23 mouse cellular contexts compared by ENCODE assay signal in genomic region chr8:117683925-117684472, GRCm38 (mm10). TPM values are rescaled to one million over a fixed set of nuclear protein-coding genes. Genes with fewer than 3 reads are reported as not detected.
DNase-seq lines count a peak whose midpoint lies in the region; ATAC-seq and TF ChIP-seq lines count a peak whose summit lies in the region.
"Had no signal": no experiment of that assay in that cellular context is flagged by ENCODE, and none has a peak within 500 bp of the region (broad histone marks: within the 10 kb centered on the region; RNA-seq: fewer than 3 reads in every experiment).

No protein-coding gene starts in this region.

- no peaks in the 10 kb centered on the region for H3K36me3 ChIP-seq in kidney, embryonic 14.5 days (ENCODE audit: control insufficient read depth, insufficient read depth, low read length)
- H3K36me3 ChIP-seq in C2C12 (ENCODE audit: control insufficient read depth, insufficient read depth) = no peaks in the 10 kb centered on the region
- no peaks in the 10 kb centered on the region for H3K36me3 ChIP-seq in intestine, embryonic 16.5 days (ENCODE audit: control insufficient read depth, insufficient read depth, low read length)
- H3K36me3 ChIP-seq: heart, embryonic 10.5 days; hindbrain, embryonic 13.5 days; midbrain, embryonic 13.5 days had no signal

- no peak for ATAC-seq in kidney, embryonic 14.5 days (ENCODE audit: low FRiP score, low TSS enrichment)
- ATAC-seq in intestine, embryonic 16.5 days = peak; percentile 81
- ATAC-seq in megakaryocyte progenitor cell, adult 5-6 weeks (replicated peaks; ENCODE audit: poor library complexity) = peak; percentile 88
- ATAC-seq: activated CD4-positive, CD25-positive, alpha-beta regulatory T cell, adult 4 months; forebrain, embryonic 14.5 days; midbrain, embryonic 13.5 days; Patski had no signal

- H3K4me1 ChIP-seq in kidney, embryonic 14.5 days (ENCODE audit: control insufficient read depth, insufficient read depth, low read length) = peaks cover 7% of the 10 kb centered on the region; the same call in 1 of the 2 replicates
- no peaks in the 10 kb centered on the region; the same call in 1 of the 2 replicates for H3K4me1 ChIP-seq in intestine, embryonic 16.5 days (ENCODE audit: control insufficient read depth, insufficient read depth, low read length)
- H3K4me1 ChIP-seq: heart, embryonic 10.5 days; hindbrain, embryonic 13.5 days; midbrain, embryonic 13.5 days had no signal

- 33% methylated on average over 10 of the region's 10 CpGs for WGBS in kidney, embryonic 14.5 days
- 44% methylated on average over 10 of the region's 10 CpGs for WGBS in intestine, embryonic 16.5 days

- no peak overlapping the region for H3K4me3 ChIP-seq in kidney, embryonic 14.5 days (ENCODE audit: low read length)
- H3K4me3 ChIP-seq in C2C12 (ENCODE audit: insufficient read depth, poor library complexity, severe bottlenecking) = no peak overlapping the region
- H3K4me3 ChIP-seq in intestine, embryonic 16.5 days (ENCODE audit: low read length) = no peak overlapping the region
- H3K4me3 ChIP-seq: heart, embryonic 10.5 days; hindbrain, embryonic 13.5 days; midbrain, embryonic 13.5 days had no signal

- no peak overlapping the region for H3ac ChIP-seq in C2C12 (ENCODE audit: control insufficient read depth, insufficient read length, low read depth)

- no peak for DNase-seq in kidney, adult 18-20 months
- DNase-seq in cerebellum, postnatal 25 days = no peak
- no peak for DNase-seq in layer of hippocampus, postnatal 14 days (ENCODE audit: low spot score in 2 of 2)
- DNase-seq in heart, postnatal 4 days = no peak
- DNase-seq: adrenal gland, postnatal 14 days; cerebellum, adult 9-10 months; gastrocnemius, postnatal 25 days; heart, postnatal 10 days; kidney, adult 11 months; lung, adult 18-20 months; lung, postnatal 4 days; spleen, adult 18-20 months; thymus, postnatal 36 days had no signal

- H3K27ac ChIP-seq in kidney, embryonic 14.5 days (ENCODE audit: low read depth, low read length) = no peak overlapping the region
- H3K27ac ChIP-seq in intestine, embryonic 16.5 days (ENCODE audit: low read length) = peak overlapping the region; percentile 58
- H3K27ac ChIP-seq: heart, embryonic 10.5 days; hindbrain, embryonic 13.5 days; midbrain, embryonic 13.5 days had no signal

- no peaks in the 10 kb centered on the region for H3K79me3 ChIP-seq in C2C12 (ENCODE audit: low read depth)

- H3K79me2 ChIP-seq in C2C12 (ENCODE audit: control insufficient read depth, insufficient read depth) = no peaks in the 10 kb centered on the region

- TF ChIP-seq CTCF in C2C12 (IDR thresholded peaks at IDR 0.05; ENCODE audit: control insufficient read depth, insufficient read depth, insufficient read length) = no peak

- no peak overlapping the region for H3K9ac ChIP-seq in kidney, embryonic 14.5 days (ENCODE audit: low read depth, low read length)
- H3K9ac ChIP-seq in intestine, embryonic 16.5 days (ENCODE audit: low read depth, low read length) = no peak overlapping the region
- H3K9ac ChIP-seq: hindbrain, embryonic 13.5 days; midbrain, embryonic 13.5 days had no signal

- H3K4me2 ChIP-seq in kidney, embryonic 14.5 days (replicated peaks; ENCODE audit: low read depth, low read length) = peak overlapping the region; percentile 5; the same call in 1 of the 2 replicates
- peak overlapping the region; percentile 11; the same call in 1 of the 2 replicates for H3K4me2 ChIP-seq in intestine, embryonic 16.5 days (ENCODE audit: low read depth, low read length)
- H3K4me2 ChIP-seq: hindbrain, embryonic 13.5 days; midbrain, embryonic 13.5 days had no signal

- H3K27me3 ChIP-seq in kidney, embryonic 14.5 days (ENCODE audit: control insufficient read depth, insufficient read depth, low read length) = no peaks in the 10 kb centered on the region
- no peaks in the 10 kb centered on the region for H3K27me3 ChIP-seq in C2C12 (ENCODE audit: control insufficient read depth, insufficient read depth, insufficient read length)
- no peaks in the 10 kb centered on the region for H3K27me3 ChIP-seq in intestine, embryonic 16.5 days (replicated peaks; ENCODE audit: control insufficient read depth, insufficient read depth, low read length)
- H3K27me3 ChIP-seq: midbrain, embryonic 13.5 days had no signal

- H3K9me3 ChIP-seq in kidney, embryonic 14.5 days (ENCODE audit: control insufficient read depth, low read length) = no peaks in the 10 kb centered on the region
- H3K9me3 ChIP-seq in intestine, embryonic 16.5 days (ENCODE audit: control insufficient read depth, low read length) = no peaks in the 10 kb centered on the region
- H3K9me3 ChIP-seq: heart, embryonic 10.5 days; hindbrain, embryonic 13.5 days; midbrain, embryonic 13.5 days had no signal

TF ChIP-seq in C2C12, 6 proteins besides CTCF, POLR2A, EP300 and RAD21:
- no peak for TF ChIP-seq MAX (IDR thresholded peaks at IDR 0.05)
- no peak for TF ChIP-seq FOSL1 (IDR thresholded peaks at IDR 0.05; ENCODE audit: insufficient read depth, low read length, poor library complexity, severe bottlenecking)
- TF ChIP-seq CEBPB (IDR thresholded peaks at IDR 0.05; ENCODE audit: low read depth) = peak; percentile 40
- no peak for TF ChIP-seq MYOG (IDR thresholded peaks at IDR 0.05; ENCODE audit: control insufficient read depth, extremely low read depth, insufficient read length)

RNA-seq across cellular contexts. Expression of gene Sdr42e1, which starts 10.5 kb away (rescaled TPM):
- polyA plus RNA-seq in kidney, embryonic 14.5 days (2014; fragmentation: Nextera tagmentation; extraction: Ambion mirVana) = 1.5 and 2.1 TPM in 2 replicates
- not detected for polyA plus RNA-seq in C2C12 (2012; fragmentation: generic; extraction: Trizol)
- polyA plus RNA-seq in intestine, embryonic 16.5 days (2015; fragmentation: Nextera tagmentation; extraction: Ambion mirVana) = 7.9 and 8.7 TPM in 2 replicates
- 3.4 and 4.2 TPM in 2 replicates for total RNA-seq in megakaryocyte progenitor cell, adult 5-6 weeks (2015)
- 4.4 and 5.1 TPM in 2 replicates for total RNA-seq in megakaryocyte progenitor cell, adult 5-6 weeks (2017)
- 1 to 10 TPM; 3.8 to 4.1 TPM for total RNA-seq in layer of hippocampus, postnatal 14 days (2021)
- total RNA-seq in heart, postnatal 4 days (2021) = 1 to 10 TPM in 1 of 2 experiments, under 1 TPM in 1; 0.67 to 1.0 TPM

RNA-seq across cellular contexts. Expression of gene Hsd17b2, which starts 17.7 kb away (rescaled TPM):
- polyA plus RNA-seq in kidney, embryonic 14.5 days (2014; fragmentation: Nextera tagmentation; extraction: Ambion mirVana) = 0.34 TPM in 1 of 2 replicates, not detected in the other
- not detected for polyA plus RNA-seq in C2C12 (2012; fragmentation: generic; extraction: Trizol)
- 50.8 and 52.4 TPM in 2 replicates for polyA plus RNA-seq in intestine, embryonic 16.5 days (2015; fragmentation: Nextera tagmentation; extraction: Ambion mirVana)
- not detected in 2 replicates for total RNA-seq in megakaryocyte progenitor cell, adult 5-6 weeks (2015)
- total RNA-seq in megakaryocyte progenitor cell, adult 5-6 weeks (2017) = not detected in 2 replicates
- total RNA-seq in layer of hippocampus, postnatal 14 days (2021) = not detected
- total RNA-seq in heart, postnatal 4 days (2021) = not detected
- total RNA-seq: gastrocnemius, postnatal 25 days; heart, postnatal 10 days had no signal
- polyA plus RNA-seq: activated CD4-positive, CD25-positive, alpha-beta regulatory T cell, adult 4 months; forebrain, embryonic 14.5 days; hindbrain, embryonic 13.5 days had no signal
